Mouse (Mus musculus) megakaryocyte, embryonic 14.5 days (primary cell): ENCODE measurements at regions not wholly inside any gene's neighbourhood (a gene's known extent, or its start where the extent isn't known, plus 50 kb on each side); places are given as distances from the start of the nearest gene placed in this dataset.

Experiments used
- FLI1 ChIP-seq: IDR thresholded peaks from 2 replicates; pipeline ENCODE4 v1.6.1; 2012; ENCODE audit warnings: low read length, inconsistent platforms, mixed read lengths
- GATA1 ChIP-seq: IDR thresholded peaks from 3 replicates; pipeline ENCODE4 v1.6.1; 2012; ENCODE audit warnings: mixed read lengths, low read length, inconsistent platforms, borderline replicate concordance

GRCm38 (mm10) chr2:143332071-143332470, 213.9 kb upstream of the Pcsk2 start:
- TF ChIP-seq GATA1 (no peak), FLI1 (no peak)
